Mouse (Mus musculus): ENCODE results near the gene Olfr1153.

Olfr1153 gene

GRCm38 (mm10) chr2:87894662-87895061 is at the start of gene Olfr1153:
Gene Olfr1153, plus strand, starts transcription at chr2:87894962.
- DNase-seq (ENCODE audit: low spot score in 2 of 2), result no peak

GRCm38 (mm10) chr2:87855562-87855961 is 39.2 kb upstream of the Olfr1153 start, which contains the start of gene Olfr1151:
Gene Olfr1151, plus strand, starts transcription at chr2:87855862.
- DNase-seq (ENCODE audit: low spot score in 2 of 2), result no peak

- DNase-seq (ENCODE audit: low spot score in 2 of 2), result no peak
Observed at GRCm38 (mm10) chr2:87866192-87866591, 28.6 kb upstream of the Olfr1153 start, which contains the start of gene Olfr1152. Gene Olfr1152, plus strand, starts transcription at chr2:87866492.

- DNase-seq (ENCODE audit: low spot score in 2 of 2), result no peak
Observed at GRCm38 (mm10) chr2:87905066-87905465, 10.3 kb downstream of the Olfr1153 start, which contains the start of gene Olfr1154. Gene Olfr1154, minus strand, starts transcription at chr2:87905166.

GRCm38 (mm10) chr2:87945037-87945436 is 50.3 kb downstream of the Olfr1153 start, which contains the start of gene Olfr1155:
Gene Olfr1155, minus strand, starts transcription at chr2:87945137.
- no peak for DNase-seq (ENCODE audit: low spot score in 2 of 2)
